Mouse (Mus musculus): Measurements from ENCODE around the gene Btbd16. TPM values are rescaled to one million over a fixed set of nuclear protein-coding genes. Genes with fewer than 3 reads are reported as not detected.

Gene Btbd16
- polyA plus RNA-seq, 1 experiment from 2014 or later, result not detected

GRCm38 (mm10) chr7:130865613-130866591, 92.0 kb downstream of the Btbd16 start, which contains the start of gene Plekha1:
Plekha1 (plus strand) TSS chr7:130865756.
- ATAC-seq (ENCODE audit: insufficient number of reproducible peaks, insufficient read depth, low FRiP score, low read depth), result peak; percentile 98
- H3K27ac ChIP-seq (replicated peaks in 1 of 2; ENCODE audit: control insufficient read depth in 1 of 2, insufficient read depth in 1 of 2, low read depth in 2 of 2, low read length in 2 of 2), result peak within 1 kb of the TSS; percentile 75 to 81
- under 1% methylated on average over 106 of the region's 114 CpGs for WGBS

GRCm38 (mm10) chr7:130866640-130867039, 92.8 kb downstream of the Btbd16 start:
- WGBS, result 1% methylated on average over 13 of the region's 13 CpGs
- H3K9me3 ChIP-seq (ENCODE audit: control insufficient read depth, low read length), result no peaks in the 10 kb centered on the region
- peak overlapping the region; percentile 89 to 90 for H3K4me3 ChIP-seq (ENCODE audit: control insufficient read depth in 1 of 2, insufficient read depth in 1 of 2, low read depth in 1 of 2, low read length in 2 of 2)
- no peak for ATAC-seq (ENCODE audit: insufficient number of reproducible peaks, insufficient read depth, low FRiP score, low read depth)
- H3K27ac ChIP-seq (replicated peaks in 1 of 2; ENCODE audit: control insufficient read depth in 1 of 2, insufficient read depth in 1 of 2, low read depth in 2 of 2, low read length in 2 of 2), result peak overlapping the region; percentile 75 to 81
- peak overlapping the region; percentile 76 for H3K4me2 ChIP-seq (ENCODE audit: low read length)
- no peaks in the 10 kb centered on the region for H3K27me3 ChIP-seq (ENCODE audit: control insufficient read depth, insufficient read depth, low read length)
- no peaks in the 10 kb centered on the region for H3K36me3 ChIP-seq (ENCODE audit: control insufficient read depth, insufficient read depth, low read length)
- H3K9ac ChIP-seq (ENCODE audit: low read length), result peak overlapping the region; percentile 94
- H3K4me1 ChIP-seq (ENCODE audit: control insufficient read depth in 2 of 2, insufficient read depth in 2 of 2, low read length in 2 of 2), result peaks cover 2 to 15% of the 10 kb centered on the region in 2 experiments; a peak in 2 of 4 replicates

More at GRCm38 (mm10) chr7:130865613-130866591, 92.0 kb downstream of the Btbd16 start, which contains the start of gene Plekha1:
- Histone ChIP-seq H3K36me3 (ENCODE audit: control insufficient read depth, insufficient read depth, low read length) (no peaks in the 10 kb centered on the region), H3K9me3 (ENCODE audit: control insufficient read depth, low read length) (no peaks in the 10 kb centered on the region), H3K4me3 (ENCODE audit: control insufficient read depth in 1 of 2, insufficient read depth in 1 of 2, low read depth in 1 of 2, low read length in 2 of 2) (peak within 1 kb of the TSS; percentile 89 to 90), H3K27me3 (ENCODE audit: control insufficient read depth, insufficient read depth, low read length) (no peaks in the 10 kb centered on the region), H3K9ac (ENCODE audit: low read length) (peak within 1 kb of the TSS; percentile 94), H3K4me1 (ENCODE audit: control insufficient read depth in 2 of 2, insufficient read depth in 2 of 2, low read length in 2 of 2) (peaks cover 3 to 15% of the 10 kb centered on the region in 2 experiments), H3K4me2 (ENCODE audit: low read length) (peak within 1 kb of the TSS; percentile 76)

DNA sequence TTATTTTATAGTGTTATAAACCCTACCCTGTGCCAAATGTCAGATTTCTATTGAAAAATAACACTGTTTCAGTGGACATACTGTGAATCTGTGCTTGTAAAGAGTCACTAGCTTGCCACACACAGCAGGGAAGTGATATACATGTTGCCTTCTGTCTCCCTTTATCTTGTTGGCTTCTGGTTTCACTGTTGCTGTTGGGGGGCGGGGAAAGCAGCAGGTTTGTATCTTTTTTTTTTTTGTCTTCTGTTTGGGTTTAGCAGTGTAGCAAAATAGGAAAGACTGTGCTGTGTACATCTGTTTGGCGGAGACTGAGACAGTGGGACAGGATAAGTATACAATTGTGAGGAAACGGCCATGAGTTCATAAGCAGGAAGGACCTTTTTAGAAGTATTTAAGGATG, 93.4 kb downstream of the Btbd16 start:
- Histone ChIP-seq H3K27ac (replicated peaks in 1 of 2; ENCODE audit: control insufficient read depth in 1 of 2, insufficient read depth in 1 of 2, low read depth in 2 of 2, low read length in 2 of 2) (no peak overlapping the region), H3K4me2 (ENCODE audit: low read length) (peak overlapping the region; percentile 76), H3K9ac (ENCODE audit: low read length) (peak overlapping the region; percentile 94)

More for the DNA sequence above, 93.4 kb downstream of the Btbd16 start:
- no peaks in the 10 kb centered on the region for H3K27me3 ChIP-seq (ENCODE audit: control insufficient read depth, insufficient read depth, low read length)
- H3K36me3 ChIP-seq (ENCODE audit: control insufficient read depth, insufficient read depth, low read length), result no peaks in the 10 kb centered on the region
- 34% methylated on average over 3 of the region's 3 CpGs for WGBS
- H3K4me3 ChIP-seq (ENCODE audit: control insufficient read depth in 1 of 2, insufficient read depth in 1 of 2, low read depth in 1 of 2, low read length in 2 of 2), result peak overlapping the region in 1 of 2 experiments; percentile 89; a peak in 2 of 4 replicates
- H3K4me1 ChIP-seq (ENCODE audit: control insufficient read depth in 2 of 2, insufficient read depth in 2 of 2, low read length in 2 of 2), result peaks cover 2 to 15% of the 10 kb centered on the region in 2 experiments; a peak in 2 of 4 replicates
- no peak for ATAC-seq (ENCODE audit: insufficient number of reproducible peaks, insufficient read depth, low FRiP score, low read depth)
- no peaks in the 10 kb centered on the region for H3K9me3 ChIP-seq (ENCODE audit: control insufficient read depth, low read length)

Other genes starting within 250 kb of the Btbd16 start
- gene Nsmce4a, start 201.0 kb upstream of the Btbd16 start, polyA plus RNA-seq (2014; fragmentation: Nextera tagmentation; extraction: Ambion mirVana), result 156 and 160 TPM in 2 replicates
- gene Tacc2, start 196.6 kb upstream of the Btbd16 start, polyA plus RNA-seq (2014; fragmentation: Nextera tagmentation; extraction: Ambion mirVana), result 55.9 and 56.4 TPM in 2 replicates
- gene Plekha1, start 91.7 kb downstream of the Btbd16 start, polyA plus RNA-seq (2014; fragmentation: Nextera tagmentation; extraction: Ambion mirVana), result 49.9 and 55.6 TPM in 2 replicates
- 60.0 and 73.5 TPM in 2 replicates for gene Htra1, start 162.0 kb downstream of the Btbd16 start, polyA plus RNA-seq (2014; fragmentation: Nextera tagmentation; extraction: Ambion mirVana)

Data from heart, embryonic 14.5 days (tissue).